Mouse (Mus musculus): ENCODE measurements around the gene Cd19. TPM values are rescaled to one million over a fixed set of nuclear protein-coding genes. Genes with fewer than 3 reads are reported as not detected.

Cd19 gene
- polyA plus RNA-seq (2021; fragmentation: Nextera tagmentation), result not detected in 2 replicates
- long read RNA-seq, experiment 1, partial matches to known transcripts, result 0 of 1 reads
- long read RNA-seq, experiment 1, other reads (novel, unspliced or antisense), result 1 of 1 reads
- long read RNA-seq, experiment 2, result 0 reads

DNA sequence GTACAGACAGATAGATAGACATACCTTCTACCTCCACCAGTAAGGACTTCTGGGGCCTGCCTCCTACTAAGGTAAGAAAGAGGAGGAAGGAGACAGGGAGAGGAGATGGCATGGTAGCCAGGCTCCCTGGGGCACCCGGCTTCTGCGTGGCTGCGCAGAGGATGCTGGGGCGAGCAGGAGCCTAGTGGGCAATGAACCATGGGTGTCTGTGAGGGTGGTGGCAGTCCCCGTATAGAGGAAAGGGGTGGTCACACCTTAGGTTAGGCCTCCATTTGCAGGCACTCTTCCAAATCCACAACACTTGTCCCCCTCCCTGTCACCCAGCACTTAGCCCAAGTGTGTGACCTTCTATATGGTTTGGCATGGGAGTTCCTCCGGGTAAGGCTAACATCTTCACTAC lies at the start of gene Cd19:
Gene Cd19, minus strand, starts transcription at position 165 of the 400 bp plus-strand sequence.

DNA sequence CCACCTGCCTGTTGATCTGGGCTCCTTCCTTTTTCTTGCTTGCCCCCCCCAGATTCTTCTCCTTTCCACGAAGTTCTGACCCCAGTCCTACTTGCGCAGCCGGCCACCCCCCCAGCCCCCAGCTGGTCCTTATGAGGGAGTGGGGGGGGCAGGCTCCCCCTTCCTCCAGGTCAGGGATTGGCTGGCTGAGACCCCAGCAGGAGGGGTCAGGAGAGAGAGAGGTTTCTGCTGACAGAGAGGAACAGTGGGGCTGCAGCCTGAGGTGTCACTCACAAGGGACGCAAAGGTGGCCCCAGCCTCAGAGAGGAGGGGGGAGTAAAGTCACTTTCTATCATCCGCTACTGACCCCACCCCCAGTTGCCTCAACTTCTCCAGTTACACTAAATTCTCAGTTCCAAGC lies 48.3 kb upstream of the Cd19 start, which contains the start of gene Atp2a1:
Gene Atp2a1, minus strand, starts transcription at position 105 of the 400 bp plus-strand sequence.

DNA sequence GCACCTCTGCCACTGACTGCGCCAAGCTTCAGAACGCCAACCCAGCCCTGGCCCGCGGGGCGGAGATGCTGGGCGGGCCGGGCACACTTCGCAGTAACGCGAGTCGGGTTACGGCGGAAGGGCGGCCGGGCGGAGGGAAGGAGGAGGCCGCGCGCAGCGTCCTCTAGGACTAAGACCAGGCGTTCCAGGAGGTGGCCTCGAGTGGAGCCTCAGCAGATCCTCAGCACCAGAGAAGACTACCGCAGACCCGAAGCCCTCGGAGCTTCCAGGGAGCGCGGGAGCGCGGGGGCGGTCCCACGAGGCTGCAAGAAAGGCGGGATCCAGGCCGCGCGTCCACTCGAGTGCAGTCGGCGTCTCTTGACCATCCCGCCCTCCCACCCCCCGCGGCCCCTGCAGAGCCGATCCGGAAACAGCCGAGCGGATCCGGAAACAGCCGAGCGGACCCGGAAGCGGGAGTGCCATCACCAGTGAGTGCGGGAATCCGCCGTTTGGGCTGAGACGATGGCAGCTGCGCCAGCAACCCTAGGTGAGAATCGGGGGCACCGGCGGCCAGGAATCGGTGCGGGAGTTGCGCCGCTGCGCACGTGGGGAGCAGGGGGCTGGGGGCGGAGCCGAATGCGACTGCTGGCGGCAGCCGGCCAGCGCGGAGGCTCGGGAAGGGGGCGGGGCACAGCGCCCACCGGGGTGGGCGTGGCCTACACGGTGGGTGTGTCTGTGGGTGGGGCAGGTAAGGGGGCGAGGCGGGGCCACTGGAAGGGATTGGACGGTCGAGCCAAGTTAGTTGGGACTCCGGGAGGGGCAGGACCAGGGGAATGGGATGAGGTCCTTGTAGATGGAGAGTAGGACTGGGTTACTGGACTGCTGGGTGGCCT lies 14.2 kb upstream of the Cd19 start, which contains the start of gene Rabep2:
Gene Rabep2, plus strand, starts transcription at position 129 of the 872 bp plus-strand sequence.

DNA sequence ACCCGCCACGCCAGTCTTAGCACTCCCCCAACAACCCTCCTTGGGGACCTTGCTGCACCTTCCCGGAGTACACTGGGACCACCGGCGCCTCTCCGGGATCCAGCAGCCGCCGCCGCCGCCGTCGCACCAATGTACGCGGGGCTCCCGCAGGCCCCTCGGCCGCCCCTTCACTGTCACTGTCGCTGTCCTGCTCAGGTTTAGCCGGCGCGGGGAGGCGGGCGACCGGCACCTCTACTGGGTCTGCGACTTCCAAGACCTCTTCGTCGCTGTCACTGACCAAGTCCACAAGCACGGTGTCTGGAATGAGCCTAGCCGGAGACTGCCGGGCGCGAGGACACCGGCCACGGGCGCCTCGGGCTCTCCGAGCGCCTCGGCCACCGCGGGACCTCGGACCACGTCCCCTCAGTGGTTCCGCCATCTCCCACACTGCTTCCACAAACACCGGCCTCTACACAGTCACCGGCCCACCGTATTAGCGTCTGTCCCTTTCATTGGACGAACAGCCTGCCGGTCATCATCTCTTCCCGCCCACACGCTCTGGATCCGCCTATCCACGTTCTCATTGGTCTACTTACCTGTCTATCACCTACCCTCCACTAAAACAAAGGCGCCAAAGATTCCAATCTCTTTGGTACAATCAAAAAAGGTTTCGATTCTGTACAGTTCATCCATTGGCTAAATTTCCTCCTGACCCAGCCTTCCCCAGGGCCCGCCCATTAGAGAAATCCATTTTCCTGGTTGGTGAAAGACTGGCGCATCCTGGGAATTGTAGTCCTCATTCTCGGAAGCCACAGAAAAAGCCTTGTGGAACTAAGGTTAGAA lies 18.2 kb downstream of the Cd19 start, which contains the start of gene Nfatc2ip:
Gene Nfatc2ip, minus strand, starts transcription at position 440 of the 822 bp plus-strand sequence.

DNA sequence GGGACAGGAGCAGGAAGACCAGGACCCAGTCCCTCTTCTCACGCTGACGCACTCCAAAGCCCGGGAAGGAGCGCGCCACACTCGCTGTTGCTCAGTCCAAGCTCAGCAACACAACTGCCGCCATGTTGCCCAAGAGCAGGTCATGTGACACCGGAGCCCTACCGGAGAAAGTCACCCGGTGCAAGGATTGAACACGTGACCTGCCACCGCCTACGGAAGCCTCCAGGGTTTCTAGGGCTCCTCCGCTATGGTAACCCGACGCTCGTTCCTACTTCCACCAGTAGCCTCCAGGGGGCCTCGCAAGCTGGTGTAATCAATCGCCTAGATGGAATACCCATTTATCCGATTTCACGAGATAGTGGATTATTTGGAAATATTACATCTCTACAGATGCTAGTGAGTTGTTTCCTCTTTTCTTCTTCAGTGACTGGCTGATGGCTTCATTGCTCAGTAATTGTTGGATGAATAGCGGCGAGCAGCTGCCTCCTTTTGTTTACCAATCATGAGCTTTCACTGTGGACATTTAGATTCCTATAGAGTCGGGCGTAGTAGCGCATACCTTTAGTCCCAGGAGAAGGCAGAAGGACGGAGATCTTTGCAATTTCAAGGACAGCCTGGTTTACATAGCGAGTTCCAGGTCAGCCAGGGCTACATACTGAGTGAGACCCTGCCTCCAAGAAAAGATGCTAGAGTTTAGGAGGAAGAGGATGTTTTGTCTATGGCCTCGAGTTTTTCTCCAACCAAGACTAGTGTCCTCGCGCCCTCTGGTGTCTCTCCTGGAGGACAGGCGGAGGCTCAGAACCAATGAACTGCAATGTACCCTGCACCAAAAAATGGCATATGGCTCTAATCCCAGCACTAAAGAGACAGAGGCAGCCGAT lies 37.2 kb downstream of the Cd19 start, which contains the start of gene Spns1:
Gene Spns1, minus strand, starts transcription at position 173 of the 881 bp plus-strand sequence.

DNA sequence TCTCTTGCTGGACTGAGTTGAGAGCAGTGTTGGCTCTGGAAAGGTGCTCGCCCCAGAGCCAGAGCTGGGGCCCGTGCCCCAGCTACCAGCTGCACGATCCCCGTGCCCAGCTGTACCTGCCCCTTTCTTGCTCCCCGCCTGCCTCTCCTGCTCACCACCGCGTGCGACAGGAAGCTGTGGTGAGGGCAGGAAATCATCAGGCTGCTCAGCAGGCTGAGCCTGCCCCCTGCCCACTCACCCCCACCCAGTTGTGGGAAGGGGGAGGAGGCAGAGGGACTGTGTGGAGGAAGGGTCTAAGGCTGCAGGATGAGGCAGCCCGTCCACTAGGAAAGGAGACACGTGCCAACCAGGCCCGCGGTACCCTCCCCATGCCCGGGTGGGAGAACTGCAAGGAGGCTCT lies 45.3 kb downstream of the Cd19 start, which contains the start of gene Lat:
Gene Lat, minus strand, starts transcription at position 178 of the 400 bp plus-strand sequence.

Other genes with a start within 250 kb of the Cd19 start
- gene Xpo6, start 214.4 kb downstream of the Cd19 start, polyA plus RNA-seq (2021; fragmentation: Nextera tagmentation), result 27.3 and 35.7 TPM in 2 replicates
- 4.2 and 12.0 TPM in 2 replicates for gene Sbk1, start 142.3 kb downstream of the Cd19 start, polyA plus RNA-seq (2021; fragmentation: Nextera tagmentation)
- 0.23 TPM in 1 of 2 replicates, not detected in the other for gene Lat, start 45.3 kb downstream of the Cd19 start, polyA plus RNA-seq (2021; fragmentation: Nextera tagmentation)
- gene Spns1, start 37.4 kb downstream of the Cd19 start, polyA plus RNA-seq (2021; fragmentation: Nextera tagmentation), result 54.9 and 66.0 TPM in 2 replicates
- gene Nfatc2ip, start 18.2 kb downstream of the Cd19 start, polyA plus RNA-seq (2021; fragmentation: Nextera tagmentation), result 0.64 and 0.77 TPM in 2 replicates
- 7.3 and 9.3 TPM in 2 replicates for gene Rabep2, start 13.9 kb upstream of the Cd19 start, polyA plus RNA-seq (2021; fragmentation: Nextera tagmentation)
- 0.15 and 0.22 TPM in 2 replicates for gene Atp2a1, start 48.2 kb upstream of the Cd19 start, polyA plus RNA-seq (2021; fragmentation: Nextera tagmentation)
- 24.0 and 39.6 TPM in 2 replicates for gene Sh2b1, start 60.5 kb upstream of the Cd19 start, polyA plus RNA-seq (2021; fragmentation: Nextera tagmentation)
- gene Tufm, start 72.5 kb upstream of the Cd19 start, polyA plus RNA-seq (2021; fragmentation: Nextera tagmentation), result 83.4 and 84.3 TPM in 2 replicates
- 24.0 and 51.0 TPM in 2 replicates for gene Atxn2l, start 88.5 kb upstream of the Cd19 start, polyA plus RNA-seq (2021; fragmentation: Nextera tagmentation)
- 172 and 199 TPM in 2 replicates for gene Eif3c, start 151.5 kb upstream of the Cd19 start, polyA plus RNA-seq (2021; fragmentation: Nextera tagmentation)
- 0.43 and 0.50 TPM in 2 replicates for gene Apobr, start 170.1 kb upstream of the Cd19 start, polyA plus RNA-seq (2021; fragmentation: Nextera tagmentation)
- 14.3 and 14.5 TPM in 2 replicates for gene Cln3, start 170.9 kb upstream of the Cd19 start, polyA plus RNA-seq (2021; fragmentation: Nextera tagmentation)
- gene Il27, start 180.1 kb upstream of the Cd19 start, polyA plus RNA-seq (2021; fragmentation: Nextera tagmentation), result not detected in 2 replicates
- 44.2 and 54.6 TPM in 2 replicates for gene Nupr1, start 216.0 kb upstream of the Cd19 start, polyA plus RNA-seq (2021; fragmentation: Nextera tagmentation)
- gene Sgf29, start 234.4 kb upstream of the Cd19 start, polyA plus RNA-seq (2021; fragmentation: Nextera tagmentation), result 29.1 and 30.0 TPM in 2 replicates